Mouse (Mus musculus) spleen, adult 2 months (tissue): ENCODE results near the gene Gm45140.

ENCODE experiments used
- CTCF ChIP-seq: fragments of 200-500 bp; IDR thresholded peaks from 2 replicates; pipeline ENCODE4 v1.5.1; 2011; ENCODE audit warnings: mild to moderate bottlenecking, inconsistent platforms; ENCODE audit not compliant: insufficient read depth, insufficient read length, insufficient replicate concordance; ENCODE audit errors: extremely low read depth
- POLR2A ChIP-seq: fragments of 200-500 bp; IDR thresholded peaks from 2 replicates; pipeline ENCODE4 v1.6.1; 2011; ENCODE audit warnings: low read depth, low read length, inconsistent platforms

- TF ChIP-seq POLR2A (no peak), CTCF (no peak)
Observed at GRCm38 (mm10) chr6:87788896-87789587, 46.6 kb downstream of the Gm45140 start.
